Mouse (Mus musculus) MEL (cell line): ENCODE data around the gene Ttc39a. TPM values are rescaled to one million over a fixed set of nuclear protein-coding genes. Genes with fewer than 3 reads are reported as not detected.

Experiments used
- DNase-seq: peaks from one replicate; pipeline ENCODE4 v3.0.0; 2011; ENCODE audit warnings: low read depth, low spot score
- H3K27ac ChIP-seq: 2 replicates; pipeline ENCODE4 v1.5.1; 2012; ENCODE audit warnings: low read depth, mild to moderate bottlenecking, control low read depth, low read length, moderate library complexity; ENCODE audit not compliant: control insufficient read depth
- H3K27me3 ChIP-seq, 2 experiments: fragments of 150-350 bp in 1 of 2; sonication (generic) in 1 of 2; 2 replicates each; pipeline ENCODE4 v1.6.1; 2012; ENCODE audit warnings: low read length in 2 of 2, mild to moderate bottlenecking in 2 of 2, improper control_type of control experiment in 1 of 2, moderate library complexity in 1 of 2; ENCODE audit not compliant: insufficient read depth in 2 of 2, control insufficient read depth in 1 of 2
- H3K36me3 ChIP-seq, 2 experiments: 2 replicates each; pipeline ENCODE4 v1.6.1; 2012 to 2014; ENCODE audit warnings: low read length in 2 of 2, improper control_type of control experiment in 1 of 2, inconsistent platforms in 1 of 2, mild to moderate bottlenecking in 1 of 2; ENCODE audit not compliant: insufficient read depth in 2 of 2, control insufficient read depth in 1 of 2
- H3K4me1 ChIP-seq, 2 experiments: fragments of 150-350 bp in 1 of 2; sonication (generic) in 1 of 2; 2 replicates each; pipeline ENCODE4 v1.6.1; 2012; ENCODE audit warnings: low read length in 2 of 2, improper control_type of control experiment in 1 of 2, mild to moderate bottlenecking in 1 of 2; ENCODE audit not compliant: insufficient read depth in 2 of 2, control insufficient read depth in 1 of 2
- H3K4me3 ChIP-seq, 2 experiments: fragments of 150-350 bp in 1 of 2; sonication (generic) in 1 of 2; 2 replicates each; pipeline ENCODE4 v1.5.1; 2012; ENCODE audit warnings: low read depth in 2 of 2, low read length in 2 of 2, mild to moderate bottlenecking in 2 of 2, moderate library complexity in 2 of 2, control low read depth in 1 of 2, improper control_type of control experiment in 1 of 2; ENCODE audit not compliant: control insufficient read depth in 1 of 2, insufficient read depth in 1 of 2
- H3K79me2 ChIP-seq: 2 replicates; pipeline ENCODE4 v1.6.1; 2012; ENCODE audit warnings: mild to moderate bottlenecking, low read length, moderate library complexity; ENCODE audit not compliant: control insufficient read depth, poor library complexity, insufficient read depth
- H3K9ac ChIP-seq: 2 replicates; pipeline ENCODE4 v1.6.1; 2012; ENCODE audit warnings: low read depth, mild to moderate bottlenecking, control low read depth, low read length, moderate library complexity; ENCODE audit not compliant: control insufficient read depth, poor library complexity, severe bottlenecking
- H3K9me3 ChIP-seq: fragments of 150-350 bp; sonication (generic); replicated peaks from 2 replicates; pipeline ENCODE4 v1.6.1; 2012; ENCODE audit warnings: mild to moderate bottlenecking, low read length, improper control_type of control experiment, moderate library complexity; ENCODE audit not compliant: insufficient read depth
- BHLHE40 ChIP-seq: IDR thresholded peaks from 2 replicates; pipeline ENCODE4 v1.6.1; 2012; ENCODE audit warnings: low read depth, mild to moderate bottlenecking, inconsistent platforms, low read length, improper control_type of control experiment, borderline replicate concordance
- CHD1 ChIP-seq: IDR thresholded peaks from 2 replicates; pipeline ENCODE4 v1.6.1; 2012; ENCODE audit warnings: low read depth, mild to moderate bottlenecking, inconsistent platforms, low read length, improper control_type of control experiment
- ELF1 ChIP-seq: IDR thresholded peaks from 2 replicates; pipeline ENCODE4 v1.6.1; 2014; ENCODE audit warnings: low read depth, mild to moderate bottlenecking, inconsistent platforms, low read length, improper control_type of control experiment, moderate library complexity
- EP300 ChIP-seq, 2 experiments: IDR thresholded peaks; 2 replicates each; pipeline ENCODE4 v1.6.1; 2011; ENCODE audit warnings: improper control_type of control experiment in 2 of 2, low read length in 2 of 2, low read depth in 1 of 2, mild to moderate bottlenecking in 1 of 2
- ETS1 ChIP-seq: IDR thresholded peaks from 2 replicates; pipeline ENCODE4 v1.6.1; 2012; ENCODE audit warnings: low read depth, mild to moderate bottlenecking, inconsistent platforms, low read length, improper control_type of control experiment, moderate library complexity
- GABPA ChIP-seq: IDR thresholded peaks from 2 replicates; pipeline ENCODE4 v1.6.1; 2012; ENCODE audit warnings: low read depth, mild to moderate bottlenecking, inconsistent platforms, low read length, improper control_type of control experiment, moderate library complexity
- GATA1 ChIP-seq: IDR thresholded peaks from 2 replicates; pipeline ENCODE4 v1.6.1; 2011; ENCODE audit warnings: low read depth, low read length, improper control_type of control experiment
- HCFC1 ChIP-seq: IDR thresholded peaks from 2 replicates; pipeline ENCODE4 v1.6.1; 2012; ENCODE audit warnings: low read depth, mild to moderate bottlenecking, inconsistent platforms, low read length, improper control_type of control experiment, moderate library complexity
- JUND ChIP-seq: IDR thresholded peaks from 2 replicates; pipeline ENCODE4 v1.6.1; 2011; ENCODE audit warnings: low read depth, mild to moderate bottlenecking, improper control_type of control experiment, low read length
- KAT2A ChIP-seq: conservative IDR thresholded peaks from 2 replicates; pipeline ENCODE4 v1.6.1; 2012; ENCODE audit warnings: low read depth, low read length, improper control_type of control experiment, inconsistent platforms
- MAFK ChIP-seq: IDR thresholded peaks from 2 replicates; pipeline ENCODE4 v1.6.1; 2011; ENCODE audit warnings: low read depth, mild to moderate bottlenecking, low read length, improper control_type of control experiment, borderline replicate concordance
- MAX ChIP-seq: IDR thresholded peaks from 2 replicates; pipeline ENCODE4 v1.6.1; 2011; ENCODE audit warnings: low read length, improper control_type of control experiment
- MAZ ChIP-seq: IDR thresholded peaks from 2 replicates; pipeline ENCODE4 v1.6.1; 2012; ENCODE audit warnings: low read depth, mild to moderate bottlenecking, inconsistent platforms, low read length, improper control_type of control experiment
- MXI1 ChIP-seq: IDR thresholded peaks from 2 replicates; pipeline ENCODE4 v1.6.1; 2011; ENCODE audit warnings: mild to moderate bottlenecking, low read depth, low read length, improper control_type of control experiment
- MYB ChIP-seq: IDR thresholded peaks from 2 replicates; pipeline ENCODE4 v1.6.1; 2011; ENCODE audit warnings: mild to moderate bottlenecking, low read depth, low read length, improper control_type of control experiment
- NELFE ChIP-seq: IDR thresholded peaks from 2 replicates; pipeline ENCODE4 v1.6.1; 2011; ENCODE audit warnings: low read depth, low read length, improper control_type of control experiment
- POLR2AphosphoS2 ChIP-seq: IDR thresholded peaks from 2 replicates; pipeline ENCODE4 v1.6.1; 2011; ENCODE audit warnings: low read length, improper control_type of control experiment
- RCOR1 ChIP-seq: IDR thresholded peaks from 2 replicates; pipeline ENCODE4 v1.6.1; 2012; ENCODE audit warnings: low read depth, mild to moderate bottlenecking, inconsistent platforms, low read length, improper control_type of control experiment
- TAL1 ChIP-seq: IDR thresholded peaks from 2 replicates; pipeline ENCODE4 v1.6.1; 2012; ENCODE audit warnings: mild to moderate bottlenecking, inconsistent platforms, low read length, moderate library complexity, mixed read lengths
- TBP ChIP-seq: IDR thresholded peaks from 2 replicates; pipeline ENCODE4 v1.8.0; 2011; ENCODE audit warnings: low read depth, low read length, improper control_type of control experiment
- TCF12 ChIP-seq: IDR thresholded peaks from 2 replicates; pipeline ENCODE4 v1.6.1; 2014; ENCODE audit warnings: low read depth, mild to moderate bottlenecking, inconsistent platforms, low read length, improper control_type of control experiment, moderate library complexity
- USF1 ChIP-seq: IDR thresholded peaks from 2 replicates; pipeline ENCODE4 v1.6.1; 2014; ENCODE audit warnings: low read depth, mild to moderate bottlenecking, inconsistent platforms, low read length, improper control_type of control experiment, moderate library complexity
- USF2 ChIP-seq, 2 experiments: IDR thresholded peaks; 2 replicates each; pipeline ENCODE4 v1.6.1; 2011 to 2012; ENCODE audit warnings: improper control_type of control experiment in 2 of 2, low read length in 2 of 2, borderline replicate concordance in 1 of 2, inconsistent platforms in 1 of 2, low read depth in 1 of 2, mild to moderate bottlenecking in 1 of 2; ENCODE audit not compliant: insufficient read depth in 1 of 2
- ZC3H11A ChIP-seq: IDR thresholded peaks from 2 replicates; pipeline ENCODE4 v1.6.1; 2012; ENCODE audit warnings: low read depth, mild to moderate bottlenecking, inconsistent platforms, low read length, improper control_type of control experiment
- ZKSCAN1 ChIP-seq: IDR thresholded peaks from 2 replicates; pipeline ENCODE4 v1.6.1; 2012; ENCODE audit warnings: low read depth, mild to moderate bottlenecking, inconsistent platforms, low read length, improper control_type of control experiment, moderate library complexity
- ZMIZ1 ChIP-seq: IDR thresholded peaks from 2 replicates; pipeline ENCODE4 v1.6.1; 2012; ENCODE audit warnings: low read depth, mild to moderate bottlenecking, inconsistent platforms, low read length, improper control_type of control experiment, moderate library complexity
- ZNF384 ChIP-seq: IDR thresholded peaks from 2 replicates; pipeline ENCODE4 v1.6.1; 2012; ENCODE audit warnings: low read depth, mild to moderate bottlenecking, inconsistent platforms, low read length, improper control_type of control experiment
- polyA plus RNA-seq, 2 experiments: library from polyadenylated mRNA; stranded (reverse) in 1 of 2; unstranded in 1 of 2; fragments of >175 nt in 1 of 2; fragments of >200 nt in 1 of 2; gene quantifications; 2 replicates each; pipeline versions ENCODE4 v1.2.1 to v1.2.4; 2012; ENCODE audit warnings: low replicate concordance in 2 of 2, low read depth in 1 of 2; ENCODE audit not compliant: insufficient read length in 2 of 2, insufficient read depth in 1 of 2, missing spikeins in 1 of 2
- total RNA-seq: library from RNA; depleted of rRNA; stranded (reverse); fragments of 300-350 nt; gene quantifications from 2 replicates; pipeline ENCODE4 v1.2.3, GENCODE M21; 2012

Ttc39a gene
- total and polyA plus RNA-seq, 3 experiments: 2.8 to 4.2 TPM; not detected in 1

- DNase-seq: no peak
- Histone ChIP-seq H3K36me3 (no peaks in the 10 kb centered on the region; a peak in 1 of 4 replicates), H3K9me3 (no peaks in the 10 kb centered on the region), H3K27me3 (peaks cover 0 to 3% of the 10 kb centered on the region in 2 experiments; a peak in 3 of 4 replicates), H3K4me1 (peaks cover 0 to 3% of the 10 kb centered on the region in 2 experiments; a peak in 1 of 4 replicates), H3K9ac (no peak overlapping the region), H3K79me2 (no peaks in the 10 kb centered on the region; the same call in 1 of the 2 replicates), H3K4me3 (no peak overlapping the region), H3K27ac (no peak overlapping the region)
- TF ChIP-seq KAT2A: no peak
- TF ChIP-seq MYB: no peak
- TF ChIP-seq MAX: no peak
- TF ChIP-seq GATA1: no peak
- no peak for TF ChIP-seq ETS1
- no peak for TF ChIP-seq USF2 (IDR thresholded peaks at IDR 0.05; ENCODE audit: borderline replicate concordance in 1 of 2, insufficient read depth in 1 of 2, low read depth in 1 of 2, low read length in 2 of 2)
- TF ChIP-seq JUND: no peak
- no peak for TF ChIP-seq USF1
- no peak for TF ChIP-seq HCFC1
- no peak for TF ChIP-seq ZMIZ1
- TF ChIP-seq TCF12: no peak
- TF ChIP-seq ZKSCAN1: no peak
- TF ChIP-seq CHD1: no peak
- TF ChIP-seq NELFE: no peak
- no peak for TF ChIP-seq GABPA
- TF ChIP-seq POLR2AphosphoS2: no peak
- TF ChIP-seq ZNF384: no peak
- no peak for TF ChIP-seq MXI1
- TF ChIP-seq TBP: no peak
These were observed 75.0 kb downstream of the Ttc39a start for GRCm38 (mm10) chr4:109481424-109481823.

GRCm38 (mm10) chr4:109482701-109483100 is 76.3 kb downstream of the Ttc39a start:
- Histone ChIP-seq H3K9ac (no peak overlapping the region), H3K36me3 (no peaks in the 10 kb centered on the region; a peak in 2 of 4 replicates), H3K4me3 (no peak overlapping the region), H3K27ac (no peak overlapping the region), H3K27me3 (peaks cover 0 to 3% of the 10 kb centered on the region in 2 experiments; a peak in 3 of 4 replicates), H3K9me3 (no peaks in the 10 kb centered on the region), H3K79me2 (no peaks in the 10 kb centered on the region), H3K4me1 (no peaks in the 10 kb centered on the region; a peak in 2 of 4 replicates)
- TF ChIP-seq EP300 (IDR thresholded peaks at IDR 0.05; ENCODE audit: low read depth in 1 of 2, low read length in 2 of 2) (no peak), ELF1 (no peak), POLR2AphosphoS2 (no peak), MAZ (no peak), JUND (no peak), RCOR1 (no peak), MAFK (no peak), ZC3H11A (no peak), USF1 (no peak), TCF12 (no peak), ZKSCAN1 (no peak), MAX (no peak), BHLHE40 (no peak), GATA1 (no peak), KAT2A (no peak), USF2 (IDR thresholded peaks at IDR 0.05; ENCODE audit: borderline replicate concordance in 1 of 2, insufficient read depth in 1 of 2, low read depth in 1 of 2, low read length in 2 of 2) (no peak), TAL1 (no peak), NELFE (no peak)
- no peak for DNase-seq
